Mouse (Mus musculus): ENCODE results near the gene Eml1. TPM values are rescaled to one million over a fixed set of nuclear protein-coding genes. Genes with fewer than 3 reads are reported as not detected.
A peak's percentile ranks its signal among the peaks of the same experiment; 100 is the strongest.

The Eml1 gene
- total RNA-seq (2015; ENCODE audit: low replicate concordance) (not detected in 2 replicates), total RNA-seq (2017; ENCODE audit: low replicate concordance) (not detected in 2 replicates)

DNA sequence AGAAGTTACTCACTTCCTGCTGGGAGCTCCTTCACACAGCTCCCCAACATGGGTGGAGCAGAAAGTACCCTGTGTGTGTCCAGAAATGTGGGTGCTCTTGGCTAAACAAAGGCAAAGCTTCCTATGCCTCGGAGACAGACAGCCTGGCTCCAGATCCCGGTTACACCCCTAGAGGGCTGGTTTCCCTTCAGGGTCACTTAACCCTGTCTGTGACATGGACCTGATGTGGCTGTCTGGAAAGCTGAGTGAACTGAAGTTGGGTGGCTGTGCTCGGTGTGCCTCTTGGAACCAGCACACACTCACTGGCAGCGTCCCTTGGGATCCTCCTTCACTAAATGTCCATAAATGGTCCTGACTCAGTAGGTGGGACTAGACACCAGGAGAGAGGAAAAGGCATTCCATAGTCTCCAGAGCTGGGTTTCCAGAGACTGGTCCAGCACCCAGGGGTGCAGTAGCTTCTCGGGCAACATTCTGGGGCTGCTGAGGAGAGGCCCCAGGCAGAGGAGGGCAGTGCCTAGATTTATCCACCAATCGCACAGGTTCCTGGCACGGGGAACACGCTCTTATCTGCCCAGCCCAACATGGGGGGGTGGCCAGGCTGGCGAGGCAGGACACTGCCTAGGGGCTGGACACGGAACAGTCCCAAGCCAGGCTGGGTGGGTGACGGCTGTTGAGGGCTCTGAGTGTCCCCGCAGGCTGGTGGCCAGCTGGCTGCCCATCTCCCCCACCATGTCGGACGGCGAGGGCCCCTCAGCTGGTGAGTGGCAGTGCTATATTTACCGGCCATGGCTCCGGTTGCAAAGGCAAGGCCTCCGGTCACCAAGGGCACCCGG lies at the start of gene Eml1:
TSS of gene Eml1 (plus strand) at position 362 of the 833 bp plus-strand sequence.
- ATAC-seq (replicated peaks; ENCODE audit: low FRiP score, poor library complexity, severe bottlenecking) = no peak

DNA sequence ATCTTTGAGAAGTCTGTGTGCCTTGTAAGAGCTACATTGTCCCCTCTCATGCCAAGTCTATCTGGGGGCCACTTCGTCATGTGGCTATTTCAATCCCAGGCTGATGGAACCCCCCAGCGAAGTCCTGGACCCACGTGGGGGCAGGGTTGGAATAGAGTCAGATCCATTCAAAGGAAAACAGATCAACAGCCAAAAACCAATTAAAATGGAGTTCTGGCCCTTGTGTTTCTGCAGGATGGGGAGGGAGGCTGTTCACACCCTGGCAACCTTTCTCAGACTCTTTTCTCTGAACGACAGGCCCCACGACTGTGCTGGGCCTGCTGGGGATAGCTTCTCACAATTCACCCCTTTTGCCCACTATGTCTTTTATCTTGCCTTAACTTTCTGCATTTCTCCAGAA lies 44.4 kb upstream of the Eml1 start:
- ATAC-seq (replicated peaks; ENCODE audit: low FRiP score, poor library complexity, severe bottlenecking) = no peak

DNA sequence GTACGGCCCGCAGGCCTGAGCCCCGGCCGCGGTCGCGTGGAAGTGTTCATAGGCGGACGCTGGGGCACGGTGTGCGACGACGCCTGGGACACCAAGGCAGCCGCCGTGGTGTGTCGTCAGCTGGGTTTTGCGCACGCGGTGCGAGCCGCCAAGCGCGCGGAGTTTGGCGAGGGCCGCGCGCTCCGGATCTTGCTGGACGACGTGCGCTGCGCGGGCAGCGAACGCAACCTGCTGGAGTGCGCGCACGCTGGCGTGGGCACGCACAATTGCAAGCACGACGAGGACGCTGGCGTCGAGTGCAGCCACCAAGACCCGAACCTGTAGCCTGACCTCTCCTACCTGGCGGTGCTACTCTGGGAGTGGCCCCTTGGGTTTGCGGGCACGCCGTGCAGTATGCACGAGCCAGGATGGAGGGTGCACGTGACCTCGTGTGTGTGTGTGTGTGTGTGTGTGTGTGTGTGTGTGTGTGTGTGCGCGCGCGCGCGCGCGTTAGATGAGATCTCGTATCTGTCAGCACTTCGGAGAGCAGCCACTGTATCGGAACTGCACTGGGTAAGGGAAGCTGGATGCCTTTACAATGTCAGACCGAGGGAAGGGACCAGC lies 42.8 kb upstream of the Eml1 start:
- no peak for ATAC-seq (replicated peaks; ENCODE audit: low FRiP score, poor library complexity, severe bottlenecking)

DNA sequence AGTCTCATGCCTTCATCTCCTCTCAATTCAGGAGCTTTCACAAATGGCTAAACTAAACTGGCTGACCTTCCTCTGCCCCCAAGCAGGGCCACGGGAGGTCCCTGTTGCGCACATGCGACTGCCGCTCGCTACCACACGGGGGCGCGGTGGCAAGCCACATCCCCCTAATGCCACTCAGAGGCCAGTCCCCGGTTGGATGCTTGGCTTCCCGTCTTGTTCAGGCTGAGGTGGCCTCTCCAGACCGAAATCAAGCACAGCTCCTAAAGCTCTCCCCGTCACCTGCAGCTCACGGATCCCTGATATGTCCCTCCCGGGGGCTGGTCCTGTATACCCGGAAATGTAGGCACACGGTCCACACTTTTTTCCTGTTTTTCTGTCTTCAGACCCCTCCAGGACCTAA lies 37.7 kb upstream of the Eml1 start:
- no peak for ATAC-seq (replicated peaks; ENCODE audit: low FRiP score, poor library complexity, severe bottlenecking)

DNA sequence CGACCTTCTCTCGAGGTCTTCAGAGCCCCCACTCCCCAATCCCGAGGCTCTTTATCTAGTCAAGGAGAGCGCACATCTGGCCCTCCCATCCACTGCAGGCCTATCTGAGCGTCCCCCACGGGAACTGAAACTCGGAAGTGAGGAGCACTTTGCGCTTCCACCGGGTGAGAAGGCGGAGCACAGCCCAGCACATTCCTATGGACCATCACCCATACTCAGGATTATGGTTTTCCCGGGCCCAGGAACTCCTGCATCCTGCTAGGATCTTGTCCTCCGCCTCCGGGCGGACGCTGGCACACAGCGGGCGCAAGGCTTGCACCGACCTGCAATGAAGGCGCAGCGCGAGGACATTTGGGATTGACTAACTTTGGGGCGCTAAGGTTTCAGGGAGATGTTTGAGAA lies 37.3 kb upstream of the Eml1 start:
- ATAC-seq (replicated peaks; ENCODE audit: low FRiP score, poor library complexity, severe bottlenecking) = no peak

DNA sequence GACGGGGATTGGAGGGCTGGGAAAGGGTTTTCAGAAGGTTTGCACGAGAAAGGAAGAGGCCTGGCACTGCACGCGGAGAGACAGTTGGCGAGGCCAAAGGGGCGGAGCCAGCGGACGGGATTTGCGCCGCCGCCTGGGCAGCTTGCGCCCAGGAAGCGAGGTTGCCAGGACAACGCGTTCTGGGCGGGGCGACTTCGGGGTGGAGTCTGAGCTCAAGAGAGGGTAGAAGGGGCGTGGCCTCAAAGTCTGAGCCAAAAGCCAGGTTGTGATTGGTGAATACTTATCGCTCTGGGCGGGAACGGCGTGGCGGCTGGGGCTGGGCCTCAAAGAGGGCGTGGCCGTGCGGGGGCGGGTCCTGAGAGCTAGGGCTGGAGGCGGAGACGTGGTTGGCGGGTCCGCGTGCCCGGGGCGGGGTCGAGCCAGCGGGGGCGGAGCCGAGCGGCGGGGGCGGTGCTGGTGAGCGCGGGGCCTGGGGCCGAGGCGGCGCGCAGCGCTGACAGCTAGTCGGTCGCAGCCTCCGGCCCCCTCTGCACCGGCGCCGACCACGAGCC lies 36.8 kb upstream of the Eml1 start, which contains the start of gene Cyp46a1:
TSS of gene Cyp46a1 (plus strand) at position 487 of the 551 bp plus-strand sequence.
- peak; percentile 63 for ATAC-seq (replicated peaks; ENCODE audit: low FRiP score, poor library complexity, severe bottlenecking)

DNA sequence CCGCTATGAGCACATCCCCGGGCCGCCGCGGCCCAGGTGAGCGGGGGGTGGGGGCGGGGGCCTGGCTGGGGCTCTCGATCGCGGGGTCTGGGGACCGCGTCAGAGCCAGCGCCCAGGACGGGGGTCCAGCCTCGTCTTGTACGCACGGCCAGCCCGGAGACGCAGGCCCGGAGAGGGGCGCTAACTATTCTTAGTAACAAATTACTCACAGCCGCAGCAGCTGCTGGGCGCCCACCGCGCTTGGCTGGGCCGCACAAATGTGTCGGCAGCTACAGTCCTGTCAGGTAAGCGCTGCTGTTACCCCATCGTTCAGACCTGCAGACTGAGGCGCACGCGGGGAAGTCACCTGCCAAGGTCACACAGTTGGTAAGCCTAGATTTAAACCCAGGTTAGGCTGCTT lies 36.2 kb upstream of the Eml1 start:
- no peak for ATAC-seq (replicated peaks; ENCODE audit: low FRiP score, poor library complexity, severe bottlenecking)

DNA sequence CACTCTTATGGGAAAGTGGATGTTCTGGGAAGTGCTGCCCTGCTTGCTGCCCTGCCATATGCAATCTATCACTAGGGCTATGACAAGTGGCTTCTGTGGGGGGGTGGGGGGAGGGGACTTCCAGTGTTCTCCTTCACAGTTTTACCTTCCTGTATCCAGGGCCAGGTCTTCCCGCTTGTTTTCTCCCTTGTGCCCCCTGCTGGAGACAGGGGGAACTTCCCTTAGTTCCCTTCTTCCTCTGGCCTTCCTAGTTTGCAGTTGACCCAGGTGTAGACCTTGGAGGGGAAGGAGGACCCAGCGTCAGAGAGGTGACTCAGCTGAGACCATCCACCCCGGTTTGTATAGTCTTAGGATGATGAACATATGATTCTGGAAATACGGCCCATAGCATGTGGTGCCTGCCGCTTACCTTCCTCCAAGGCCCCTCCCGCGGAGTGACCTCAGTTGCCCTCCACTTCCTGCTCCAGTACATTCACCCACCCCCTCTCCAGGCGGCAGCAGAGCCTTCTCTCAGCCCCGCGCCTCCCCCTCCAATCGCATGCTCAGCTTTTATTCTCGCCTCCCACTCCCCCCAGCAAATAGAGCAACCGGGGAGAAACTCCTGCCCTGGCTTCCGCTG lies 32.1 kb upstream of the Eml1 start:
- ATAC-seq (replicated peaks; ENCODE audit: low FRiP score, poor library complexity, severe bottlenecking) = no peak

DNA sequence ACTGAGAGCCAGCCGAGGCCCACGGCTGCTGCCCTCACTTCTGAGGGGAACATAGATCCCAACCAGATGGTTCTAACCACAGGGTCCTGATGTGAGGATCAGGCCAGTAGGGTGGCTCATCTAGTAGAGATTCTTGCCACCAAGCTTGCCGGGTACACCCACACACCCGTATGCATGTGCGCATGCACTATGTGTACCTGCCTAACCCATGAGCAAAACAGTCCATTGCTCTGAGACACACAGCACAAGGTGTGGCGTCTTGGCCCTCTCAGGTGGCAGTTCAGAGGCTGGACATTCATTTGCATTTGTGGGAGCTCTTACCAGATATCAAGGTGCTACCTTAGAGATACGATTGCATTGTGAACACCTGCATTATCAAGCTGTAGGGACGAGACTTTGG lies 22.6 kb upstream of the Eml1 start:
- no peak for ATAC-seq (replicated peaks; ENCODE audit: low FRiP score, poor library complexity, severe bottlenecking)

DNA sequence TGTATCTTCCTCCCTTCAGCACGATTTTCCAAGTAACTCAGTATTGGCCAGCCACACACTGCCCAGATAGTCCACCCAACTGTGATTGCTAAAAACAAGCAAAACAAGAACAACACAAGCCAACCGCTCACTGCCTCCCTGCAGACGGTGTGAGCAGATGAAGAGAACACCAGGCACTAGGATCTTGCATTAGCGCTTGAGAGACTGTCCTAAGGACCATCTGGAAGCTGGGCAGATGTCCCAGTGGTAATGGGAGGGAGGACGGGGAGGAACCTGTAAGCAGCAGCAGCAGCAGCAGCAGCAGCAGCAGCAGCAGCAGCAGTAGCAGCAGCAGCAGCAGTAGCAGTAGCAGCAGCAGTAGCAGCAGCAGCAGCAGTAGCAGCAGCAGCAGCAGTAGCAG lies 21.7 kb upstream of the Eml1 start:
- ATAC-seq (replicated peaks; ENCODE audit: low FRiP score, poor library complexity, severe bottlenecking) = no peak

DNA sequence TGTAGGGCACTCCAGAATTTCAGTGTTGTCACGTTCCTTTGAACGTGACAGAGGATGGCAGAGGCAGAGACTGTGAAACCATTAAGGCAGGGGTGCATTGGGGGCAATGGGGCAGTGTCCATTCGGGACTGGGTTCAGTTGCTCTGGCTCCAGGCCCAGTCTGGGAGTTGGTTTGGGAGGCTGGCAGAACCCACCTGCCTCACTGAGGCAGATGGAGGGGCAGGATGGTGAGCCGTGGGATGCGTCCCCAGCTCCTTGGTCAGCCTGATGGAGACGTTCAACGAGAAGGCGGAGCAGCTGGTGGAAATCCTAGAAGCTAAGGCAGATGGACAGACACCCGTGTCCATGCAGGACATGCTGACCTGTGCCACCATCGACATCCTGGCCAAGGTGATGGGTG lies 19.8 kb upstream of the Eml1 start:
- no peak for ATAC-seq (replicated peaks; ENCODE audit: low FRiP score, poor library complexity, severe bottlenecking)

DNA sequence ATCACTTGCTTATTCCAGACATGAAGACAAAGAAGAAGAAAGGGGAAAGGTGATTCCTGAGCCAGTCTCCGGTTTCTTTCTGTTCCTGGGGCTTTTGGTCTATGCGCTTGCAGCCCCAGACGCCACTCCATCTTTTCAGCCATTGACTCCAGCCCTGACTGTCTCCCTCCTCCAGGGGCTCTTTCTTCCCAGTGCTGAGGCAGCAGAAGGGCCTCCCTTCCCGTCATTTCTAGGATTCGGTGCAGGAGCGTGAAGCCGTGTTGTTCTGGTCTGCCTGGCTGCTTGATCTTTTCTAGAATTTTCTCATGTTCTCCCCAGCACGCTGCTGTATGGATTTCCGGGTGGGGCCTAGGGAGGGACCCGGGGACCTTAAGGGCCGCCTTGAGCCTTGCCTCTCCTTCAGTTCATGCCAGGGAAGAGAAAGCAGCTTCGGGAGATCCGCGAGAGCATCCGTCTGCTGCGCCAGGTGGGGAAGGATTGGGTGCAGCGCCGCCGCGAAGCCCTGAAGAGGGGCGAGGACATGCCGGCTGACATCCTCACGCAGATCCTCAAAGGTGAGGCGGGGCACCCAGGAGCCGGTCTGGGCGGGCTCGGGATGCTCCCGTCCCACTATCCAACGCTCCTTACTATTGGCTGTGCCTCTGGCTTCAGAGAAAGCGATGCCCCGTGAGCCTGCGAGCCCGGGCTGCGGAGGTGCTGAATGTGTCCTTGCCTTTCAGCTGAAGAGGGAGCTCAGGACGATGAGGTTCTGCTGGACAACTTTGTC lies 18.2 kb upstream of the Eml1 start:
- ATAC-seq (replicated peaks; ENCODE audit: low FRiP score, poor library complexity, severe bottlenecking) = no peak

DNA sequence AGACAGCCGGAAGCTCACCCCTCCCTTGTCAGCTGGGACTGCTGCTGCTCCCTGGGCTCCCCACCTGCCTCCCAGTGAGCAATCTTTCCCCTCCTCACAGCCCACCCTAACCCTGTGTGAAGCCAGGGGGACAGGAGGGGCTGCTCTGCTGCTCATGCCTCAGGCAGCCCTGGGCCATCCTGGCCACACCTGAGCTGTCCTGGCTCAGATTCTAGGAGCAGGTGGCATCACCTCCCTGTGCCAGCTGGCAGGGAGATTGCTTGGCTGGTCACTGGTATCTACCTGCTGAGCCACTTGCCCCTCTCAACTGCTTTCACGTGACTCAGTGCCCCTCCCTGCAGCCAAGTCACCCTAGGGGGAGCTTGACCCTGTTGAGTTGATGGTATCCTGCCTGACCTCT lies 16.5 kb upstream of the Eml1 start:
- no peak for ATAC-seq (replicated peaks; ENCODE audit: low FRiP score, poor library complexity, severe bottlenecking)

DNA sequence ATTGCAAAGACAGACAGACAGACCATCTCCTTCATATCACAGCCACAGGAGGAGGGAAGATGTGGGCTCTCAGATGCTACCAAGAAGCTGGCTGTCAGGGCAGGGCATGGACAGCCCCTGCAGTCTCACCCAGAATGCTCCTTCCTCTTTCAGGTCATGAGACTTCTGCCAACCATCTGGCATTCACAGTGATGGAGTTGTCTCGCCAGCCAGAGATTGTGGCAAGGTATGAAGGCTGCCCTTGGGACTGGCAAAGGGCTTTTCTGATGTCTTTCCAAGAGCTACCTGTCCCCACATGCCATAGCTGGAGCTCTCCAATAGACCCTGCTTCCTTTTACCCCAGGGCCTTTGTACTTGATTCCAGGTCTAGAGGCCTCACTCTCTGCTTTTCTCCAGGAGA lies 15.5 kb upstream of the Eml1 start:
- ATAC-seq (replicated peaks; ENCODE audit: low FRiP score, poor library complexity, severe bottlenecking) = no peak

DNA sequence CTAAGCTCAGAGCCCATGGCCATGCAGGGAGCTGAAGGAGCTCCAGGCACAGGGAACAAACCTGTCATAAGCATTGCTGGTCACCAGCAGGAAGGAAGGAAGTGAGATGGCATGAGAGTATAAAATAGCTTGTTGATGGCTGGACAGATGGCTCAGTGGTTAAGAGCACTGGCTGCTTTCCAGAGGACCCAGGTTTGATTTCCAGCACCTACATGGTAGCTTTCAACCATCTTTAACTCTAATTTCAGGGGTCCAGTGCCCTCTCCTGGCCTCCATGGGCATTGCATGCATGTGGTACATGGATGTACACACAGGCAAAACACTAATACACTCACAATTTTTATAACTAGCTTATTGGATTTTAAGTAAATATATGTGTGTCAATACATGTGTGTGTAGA lies 14.8 kb upstream of the Eml1 start:
- ATAC-seq (replicated peaks; ENCODE audit: low FRiP score, poor library complexity, severe bottlenecking) = no peak

DNA sequence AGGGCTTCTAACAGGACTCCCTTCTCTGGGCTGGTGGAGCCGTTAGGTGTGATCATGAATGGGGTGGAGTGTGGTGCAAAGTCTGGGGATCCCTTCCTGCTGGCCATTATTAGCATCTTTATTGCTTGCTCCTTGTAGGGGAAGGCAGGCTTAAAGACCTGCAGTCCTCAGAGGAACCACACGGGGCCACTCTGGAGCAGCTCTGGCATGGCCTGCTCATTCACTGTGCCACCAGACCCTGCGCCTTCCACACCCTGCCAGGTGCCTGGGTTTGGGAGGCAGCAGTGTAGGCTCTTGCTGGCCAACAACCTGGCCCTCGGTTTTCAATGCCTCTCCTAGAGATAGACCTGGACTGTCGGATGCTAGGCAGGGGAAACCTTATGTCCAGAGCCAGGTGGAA lies 7.0 kb upstream of the Eml1 start:
- ATAC-seq (replicated peaks; ENCODE audit: low FRiP score, poor library complexity, severe bottlenecking) = no peak

DNA sequence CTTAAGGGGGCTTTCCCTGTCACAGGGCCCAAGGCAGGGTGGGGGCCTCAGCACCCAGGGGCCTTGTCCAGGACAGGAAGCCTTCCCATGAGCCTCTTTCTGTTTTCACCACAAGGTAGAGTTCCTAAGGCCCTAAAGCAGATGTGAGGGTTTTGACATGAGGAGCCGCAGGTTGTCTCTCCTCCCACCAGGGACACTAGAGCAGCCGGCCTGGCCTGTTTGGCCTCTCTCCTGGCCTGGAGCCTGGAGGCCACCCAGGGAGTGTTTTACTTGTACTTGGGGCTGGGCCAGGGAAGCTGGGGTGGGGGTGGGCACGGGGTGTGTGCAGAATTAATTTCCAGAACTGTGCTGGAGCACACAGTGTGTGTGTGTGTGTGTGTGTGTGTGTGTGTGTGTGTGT lies 5.4 kb upstream of the Eml1 start:
- ATAC-seq (replicated peaks; ENCODE audit: low FRiP score, poor library complexity, severe bottlenecking) = no peak

DNA sequence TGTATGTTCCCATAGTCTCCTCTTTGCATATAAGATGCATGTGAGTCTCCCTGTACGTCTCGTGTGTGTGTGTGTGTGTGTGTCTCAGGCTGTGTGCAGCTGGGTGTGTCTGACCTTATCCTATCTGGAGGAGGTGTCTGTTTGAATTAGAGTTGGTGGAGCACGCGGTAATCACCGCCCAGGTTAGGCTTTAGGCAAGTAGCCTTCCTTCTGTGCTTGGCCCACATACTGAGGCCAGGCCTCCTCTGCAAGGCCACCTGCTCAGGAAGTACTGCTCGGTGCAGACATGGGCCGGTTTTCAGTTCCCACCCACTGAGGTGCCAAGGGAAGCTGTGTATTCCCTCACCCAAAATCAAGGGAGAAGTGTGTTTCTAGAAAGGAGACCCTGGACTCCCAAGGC lies 4.9 kb upstream of the Eml1 start:
- no peak for ATAC-seq (replicated peaks; ENCODE audit: low FRiP score, poor library complexity, severe bottlenecking)

DNA sequence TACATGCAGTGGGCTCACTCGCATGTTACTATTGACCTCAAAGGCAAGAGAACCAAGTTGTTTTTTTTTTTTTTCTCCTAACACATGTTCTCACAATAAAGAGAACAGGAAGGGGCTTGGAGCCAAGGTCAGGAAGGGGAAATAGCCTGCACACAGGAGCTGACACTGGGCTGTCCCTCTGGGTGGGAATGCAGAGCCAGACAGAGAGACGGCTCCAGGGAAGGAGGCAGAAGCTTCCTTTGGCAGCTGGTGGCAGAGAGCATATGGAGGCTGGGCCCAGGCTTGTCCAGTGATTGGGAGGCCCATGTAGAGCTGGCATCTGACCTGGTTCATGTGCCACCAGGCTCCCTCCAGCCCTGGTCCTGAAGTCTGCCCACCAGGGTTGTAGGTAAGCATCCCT lies 2.8 kb upstream of the Eml1 start:
- ATAC-seq (replicated peaks; ENCODE audit: low FRiP score, poor library complexity, severe bottlenecking) = no peak

DNA sequence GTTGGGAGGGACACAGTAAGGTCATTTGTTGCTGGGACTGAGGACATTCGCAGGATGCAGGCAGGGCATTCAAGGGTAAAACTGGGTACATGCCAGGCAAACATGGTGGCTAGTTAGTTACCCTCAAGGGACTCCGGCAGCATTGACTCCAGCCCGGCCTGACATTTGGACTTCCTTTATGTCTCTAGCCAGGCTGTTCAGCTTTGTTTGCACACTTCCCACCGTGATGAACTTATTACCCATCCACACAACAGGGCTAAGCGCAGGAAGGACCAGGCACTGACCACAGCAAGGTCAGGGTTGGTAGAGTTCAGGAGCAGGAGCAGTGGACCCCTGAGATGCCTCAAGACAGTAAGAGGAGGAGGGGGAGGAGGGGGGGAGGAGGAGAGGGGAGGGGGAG lies 1.8 kb upstream of the Eml1 start:
- no peak for ATAC-seq (replicated peaks; ENCODE audit: low FRiP score, poor library complexity, severe bottlenecking)

Data from erythroblast, adult 5-6 weeks (primary cell).